Mouse (Mus musculus) B cell, adult 67 days (primary cell): ENCODE results near the gene Csn1s1. TPM values are rescaled to one million over a fixed set of nuclear protein-coding genes. Genes with fewer than 3 reads are reported as not detected.

Experiments used
- total RNA-seq, 2 experiments: library from RNA; stranded (reverse); gene quantifications; 4 replicates each; pipeline ENCODE4 v1.2.4; 2023

Csn1s1 gene
- not detected for total RNA-seq

GRCm38 (mm10) chr5:87665908-87666307 is at the start of gene Csn1s1:
Csn1s1 (plus strand) TSS chr5:87666208.

GRCm38 (mm10) chr5:87699530-87699929 is 33.5 kb downstream of the Csn1s1 start, which contains the start of gene Csn2:
Csn2 (minus strand) TSS chr5:87699630.

Other genes with a start within 250 kb of the Csn1s1 start
- not detected for gene Ugt2b38, start 242.0 kb upstream of the Csn1s1 start, total RNA-seq
- gene Ugt2a2, start 183.9 kb upstream of the Csn1s1 start, total RNA-seq = not detected
- not detected for gene Gm43638, start 179.4 kb upstream of the Csn1s1 start, total RNA-seq
- not detected for gene Ugt2a1, start 175.3 kb upstream of the Csn1s1 start, total RNA-seq
- gene Sult1b1, start 128.0 kb upstream of the Csn1s1 start, total RNA-seq = not detected
- not detected for gene Sult1d1, start 97.2 kb upstream of the Csn1s1 start, total RNA-seq
- not detected for gene Sult1e1, start 74.6 kb upstream of the Csn1s1 start, total RNA-seq
- not detected for gene Csn2, start 33.4 kb downstream of the Csn1s1 start, total RNA-seq
- gene Csn1s2a, start 108.4 kb downstream of the Csn1s1 start, total RNA-seq = not detected
- not detected for gene Csn1s2b, start 141.9 kb downstream of the Csn1s1 start, total RNA-seq
- not detected for gene Prr27, start 159.5 kb downstream of the Csn1s1 start, total RNA-seq
- gene Odam, start 218.8 kb downstream of the Csn1s1 start, total RNA-seq = not detected